Mouse (Mus musculus): ENCODE data around the gene Nfia. TPM values are rescaled to one million over a fixed set of nuclear protein-coding genes. Genes with fewer than 3 reads are reported as not detected.

Nfia gene
- polyA plus RNA-seq, 1 experiment from 2014 or later: 56.7 TPM

DNA sequence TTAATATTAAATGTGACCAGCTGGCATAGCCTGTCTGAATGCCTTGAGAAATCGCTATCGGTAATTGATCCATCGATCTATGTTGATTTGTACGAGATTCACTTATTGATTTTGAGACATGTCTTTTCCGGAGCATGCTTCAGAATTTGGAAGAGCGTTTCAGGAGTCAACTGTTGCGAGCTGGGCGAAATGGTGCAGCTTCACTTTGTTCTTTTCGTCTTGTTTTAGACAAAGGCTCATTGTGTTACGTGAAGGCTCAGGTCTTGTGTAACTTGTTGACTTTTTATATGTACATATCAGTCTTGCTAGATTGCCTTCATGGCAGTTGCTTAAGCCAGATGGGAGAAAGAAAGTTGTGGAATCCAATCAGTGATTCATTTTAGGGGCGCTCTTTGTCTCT is 11.7 kb downstream of the Nfia start:
- Histone ChIP-seq H3K9ac (replicated peaks) (no peak overlapping the region), H3K27ac (no peak overlapping the region), H3K9me3 (no peaks in the 10 kb centered on the region), H3K4me2 (no peak overlapping the region), H3K4me1 (replicated peaks) (peaks cover 36% of the 10 kb centered on the region), H3K4me3 (replicated peaks) (no peak overlapping the region), H3K27me3 (no peaks in the 10 kb centered on the region), H3K36me3 (peaks cover 55% of the 10 kb centered on the region)
- WGBS: 92% methylated on average over 11 of the region's 11 CpGs
- ATAC-seq (ENCODE audit: insufficient number of reproducible peaks, insufficient read depth, low FRiP score, low TSS enrichment, low read depth): no peak

DNA sequence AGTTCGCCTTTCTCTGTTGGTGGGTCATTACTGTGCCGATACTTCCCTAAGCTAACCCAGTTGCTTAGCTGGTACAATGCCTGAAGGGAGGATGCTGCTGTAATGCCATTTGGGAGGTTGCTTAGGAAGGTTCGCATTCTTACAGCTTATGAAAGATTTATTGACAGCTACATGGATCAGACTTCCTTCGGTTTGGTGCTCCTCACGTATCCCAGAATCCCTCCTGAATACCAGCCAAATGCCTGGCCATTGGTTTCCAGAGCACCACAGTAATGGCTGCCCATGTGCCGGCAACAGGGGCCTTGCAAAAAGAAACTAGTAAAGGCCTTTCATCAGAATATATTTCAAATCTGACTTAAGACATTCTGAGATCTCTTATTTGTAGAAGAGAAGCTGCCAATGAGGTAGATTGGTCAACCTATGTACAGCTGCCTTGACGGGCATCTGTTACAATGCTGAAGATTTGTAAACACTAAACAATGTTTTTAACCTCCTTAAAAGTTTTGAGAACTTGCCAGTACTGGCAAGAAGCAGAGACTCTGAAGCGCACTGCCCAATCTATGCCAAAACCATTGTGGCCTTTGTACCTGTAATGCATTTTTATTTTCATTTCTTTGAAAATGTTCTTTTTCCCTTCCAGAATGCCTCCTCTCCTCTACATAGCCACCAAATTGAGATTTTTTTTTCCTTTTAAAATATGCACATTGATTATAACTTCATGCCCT is 13.2 kb downstream of the Nfia start:
- Histone ChIP-seq H3K36me3 (peaks cover 64% of the 10 kb centered on the region), H3K4me3 (replicated peaks) (no peak overlapping the region), H3K9me3 (no peaks in the 10 kb centered on the region), H3K9ac (replicated peaks) (no peak overlapping the region), H3K27ac (no peak overlapping the region), H3K4me2 (no peak overlapping the region), H3K27me3 (no peaks in the 10 kb centered on the region), H3K4me1 (replicated peaks) (peaks cover 25% of the 10 kb centered on the region)
- ATAC-seq (ENCODE audit: insufficient number of reproducible peaks, insufficient read depth, low FRiP score, low TSS enrichment, low read depth): no peak
- 80% methylated on average over 8 of the region's 8 CpGs for WGBS

DNA sequence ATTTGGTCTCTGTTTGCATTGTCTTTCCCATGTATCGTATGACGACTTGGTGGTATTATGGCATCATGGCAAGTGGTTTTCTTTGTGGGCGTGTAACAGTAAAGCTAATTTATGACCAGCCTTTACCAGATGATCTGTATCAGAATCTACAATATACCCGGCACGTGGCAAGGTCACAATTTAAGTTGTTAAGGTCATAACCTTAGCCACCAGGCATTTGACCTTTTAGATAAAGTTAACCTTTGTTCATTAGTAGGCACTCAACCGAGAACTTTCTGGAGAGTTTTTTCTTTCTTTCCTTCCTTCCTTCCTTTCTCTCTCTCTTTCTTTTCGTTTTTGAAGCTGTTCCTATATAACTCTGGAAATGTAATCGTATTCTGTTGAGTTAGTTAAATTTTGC is 14.0 kb downstream of the Nfia start:
- Histone ChIP-seq H3K4me3 (replicated peaks) (no peak overlapping the region), H3K4me2 (no peak overlapping the region), H3K4me1 (replicated peaks) (peaks cover 21% of the 10 kb centered on the region), H3K27ac (no peak overlapping the region), H3K9me3 (no peaks in the 10 kb centered on the region), H3K27me3 (no peaks in the 10 kb centered on the region), H3K36me3 (peaks cover 68% of the 10 kb centered on the region), H3K9ac (replicated peaks) (no peak overlapping the region)
- no peak for ATAC-seq (ENCODE audit: insufficient number of reproducible peaks, insufficient read depth, low FRiP score, low TSS enrichment, low read depth)
- 44% methylated on average over 8 of the region's 8 CpGs for WGBS

DNA sequence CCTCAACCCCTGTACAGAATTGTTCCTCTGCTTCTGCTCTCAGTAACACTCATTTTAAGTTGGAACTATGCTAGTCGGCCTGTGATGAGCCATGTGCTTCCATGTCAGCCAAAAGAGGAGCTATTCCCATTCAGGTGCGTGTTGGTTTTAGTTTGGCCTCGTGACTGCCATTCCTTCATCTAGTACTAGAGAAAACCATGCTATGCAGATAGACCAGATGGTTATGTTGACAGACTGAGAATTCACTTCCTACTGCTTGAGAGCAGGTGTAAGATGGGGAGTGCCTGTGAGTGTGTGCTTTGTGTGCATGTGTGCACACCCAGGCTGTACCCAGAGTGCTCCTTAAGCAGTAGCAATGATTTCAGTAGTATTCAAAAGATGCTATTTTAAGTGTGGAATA is 15.0 kb downstream of the Nfia start:
- Histone ChIP-seq H3K4me1 (replicated peaks) (peaks cover 21% of the 10 kb centered on the region), H3K4me3 (replicated peaks) (no peak overlapping the region), H3K9ac (replicated peaks) (no peak overlapping the region), H3K4me2 (no peak overlapping the region), H3K27ac (no peak overlapping the region), H3K9me3 (no peaks in the 10 kb centered on the region), H3K36me3 (peaks cover 68% of the 10 kb centered on the region), H3K27me3 (no peaks in the 10 kb centered on the region)
- no peak for ATAC-seq (ENCODE audit: insufficient number of reproducible peaks, insufficient read depth, low FRiP score, low TSS enrichment, low read depth)
- WGBS: 79% methylated on average over 3 of the region's 3 CpGs

DNA sequence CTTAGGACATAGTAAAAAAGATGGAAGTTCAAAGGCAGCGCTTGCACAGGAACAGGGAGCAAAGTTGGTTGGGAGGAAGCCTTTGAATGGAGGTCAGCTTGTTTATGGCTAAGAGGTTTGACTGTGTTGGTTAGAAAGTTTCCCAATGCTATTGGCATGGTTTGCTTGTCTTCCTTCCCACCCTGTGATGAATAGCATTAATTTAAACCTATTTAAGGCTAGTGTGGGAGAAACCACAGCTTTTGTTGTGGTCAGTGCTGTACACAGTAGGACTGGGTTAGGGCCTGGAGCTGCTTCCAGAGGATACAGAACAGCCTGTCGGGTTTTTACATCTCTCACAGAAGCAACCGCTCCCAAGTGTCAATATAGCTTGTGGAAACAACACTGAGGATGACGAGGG is 16.0 kb downstream of the Nfia start:
- Histone ChIP-seq H3K27me3 (no peaks in the 10 kb centered on the region), H3K4me1 (replicated peaks) (peaks cover 17% of the 10 kb centered on the region), H3K9me3 (no peaks in the 10 kb centered on the region), H3K36me3 (peaks cover 64% of the 10 kb centered on the region), H3K4me2 (no peak overlapping the region), H3K27ac (no peak overlapping the region), H3K4me3 (replicated peaks) (no peak overlapping the region), H3K9ac (replicated peaks) (no peak overlapping the region)
- 78% methylated on average over 4 of the region's 4 CpGs for whole genome bisulfite sequencing
- ATAC-seq (ENCODE audit: insufficient number of reproducible peaks, insufficient read depth, low FRiP score, low TSS enrichment, low read depth): no peak

DNA sequence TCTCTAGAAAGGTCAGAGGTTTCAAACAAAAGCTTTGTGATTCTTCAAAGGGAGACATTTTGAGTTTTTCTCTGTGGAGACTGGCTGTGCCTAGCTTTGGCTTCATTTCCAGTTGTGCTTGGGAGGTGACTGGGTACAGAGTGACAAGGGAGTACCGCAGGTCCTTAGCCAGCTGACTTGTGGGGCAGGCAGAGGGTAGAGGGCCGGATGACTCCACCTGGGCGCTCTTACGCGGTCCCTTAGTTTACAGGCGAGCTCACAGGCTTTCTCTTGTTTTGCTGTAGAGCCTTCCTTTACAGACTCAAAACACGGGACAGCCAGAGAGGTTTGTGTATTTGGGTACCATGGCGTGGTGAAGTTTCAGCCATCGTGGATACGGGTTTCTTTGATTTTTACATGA is 21.4 kb downstream of the Nfia start:
- WGBS: 86% methylated on average over 10 of the region's 10 CpGs

DNA sequence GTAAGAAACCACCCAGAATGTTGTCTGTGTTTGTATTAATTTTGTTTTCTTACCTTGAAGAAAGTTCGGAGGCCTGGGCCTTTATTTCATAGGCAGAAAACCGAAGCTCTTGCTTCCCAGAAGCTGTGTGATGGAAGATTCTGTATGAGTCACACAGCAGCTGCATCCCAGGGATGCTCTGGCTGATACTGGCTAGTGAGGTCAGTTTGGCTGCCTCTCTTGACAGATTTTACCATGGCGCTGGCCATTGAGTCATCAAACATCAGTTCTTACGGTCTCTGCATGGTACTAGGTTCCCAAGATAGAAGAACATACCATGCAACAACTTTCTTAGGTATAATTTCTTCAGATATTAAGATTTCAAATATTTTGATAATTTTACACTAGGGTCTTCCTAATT is 22.3 kb downstream of the Nfia start:
- peaks cover 37% of the 10 kb centered on the region for H3K36me3 ChIP-seq
- peaks cover 6% of the 10 kb centered on the region for H3K4me1 ChIP-seq (replicated peaks)
- no peaks in the 10 kb centered on the region for H3K9me3 ChIP-seq
- H3K9ac ChIP-seq (replicated peaks): no peak overlapping the region
- no peak overlapping the region for H3K4me3 ChIP-seq (replicated peaks)
- ATAC-seq (ENCODE audit: insufficient number of reproducible peaks, insufficient read depth, low FRiP score, low TSS enrichment, low read depth): no peak
- no peak overlapping the region for H3K4me2 ChIP-seq
- H3K27me3 ChIP-seq: no peaks in the 10 kb centered on the region
- WGBS: 83% methylated on average over 4 of the region's 4 CpGs
- H3K27ac ChIP-seq: no peak overlapping the region

More for the DNA sequence above, 21.4 kb downstream of the Nfia start:
- Histone ChIP-seq H3K4me2 (no peak overlapping the region), H3K9ac (replicated peaks) (no peak overlapping the region), H3K4me3 (replicated peaks) (no peak overlapping the region), H3K9me3 (no peaks in the 10 kb centered on the region), H3K27ac (no peak overlapping the region), H3K27me3 (no peaks in the 10 kb centered on the region), H3K36me3 (peaks cover 37% of the 10 kb centered on the region), H3K4me1 (replicated peaks) (peaks cover 6% of the 10 kb centered on the region)
- no peak for ATAC-seq (ENCODE audit: insufficient number of reproducible peaks, insufficient read depth, low FRiP score, low TSS enrichment, low read depth)

DNA sequence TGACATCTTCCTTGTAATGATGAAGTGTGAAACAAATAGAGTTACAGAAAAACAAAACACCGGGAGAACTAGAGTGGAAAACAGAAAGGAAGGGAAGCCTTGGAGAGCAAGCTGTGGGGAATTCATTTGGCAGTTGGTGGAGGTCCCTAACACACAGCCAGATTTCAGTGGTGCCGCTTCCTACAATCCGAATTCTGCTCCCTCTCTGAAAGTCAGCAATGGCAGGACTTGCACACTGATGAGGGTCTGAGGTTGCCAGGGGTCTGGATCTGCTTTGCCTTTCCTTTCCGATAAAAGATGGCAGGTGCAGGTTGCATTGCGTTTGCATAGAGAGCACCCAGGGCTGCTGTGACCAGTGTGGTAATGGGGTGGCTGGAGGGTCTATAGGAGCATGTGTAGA is 23.4 kb downstream of the Nfia start:
- H3K4me3 ChIP-seq (replicated peaks): no peak overlapping the region
- no peaks in the 10 kb centered on the region for H3K9me3 ChIP-seq
- H3K4me1 ChIP-seq (replicated peaks): peaks cover 6% of the 10 kb centered on the region
- H3K27me3 ChIP-seq: no peaks in the 10 kb centered on the region
- 83% methylated on average over 5 of the region's 5 CpGs for WGBS
- no peak overlapping the region for H3K27ac ChIP-seq
- no peak overlapping the region for H3K9ac ChIP-seq (replicated peaks)
- no peak overlapping the region for H3K4me2 ChIP-seq
- H3K36me3 ChIP-seq: peaks cover 41% of the 10 kb centered on the region
- ATAC-seq (ENCODE audit: insufficient number of reproducible peaks, insufficient read depth, low FRiP score, low TSS enrichment, low read depth): no peak

DNA sequence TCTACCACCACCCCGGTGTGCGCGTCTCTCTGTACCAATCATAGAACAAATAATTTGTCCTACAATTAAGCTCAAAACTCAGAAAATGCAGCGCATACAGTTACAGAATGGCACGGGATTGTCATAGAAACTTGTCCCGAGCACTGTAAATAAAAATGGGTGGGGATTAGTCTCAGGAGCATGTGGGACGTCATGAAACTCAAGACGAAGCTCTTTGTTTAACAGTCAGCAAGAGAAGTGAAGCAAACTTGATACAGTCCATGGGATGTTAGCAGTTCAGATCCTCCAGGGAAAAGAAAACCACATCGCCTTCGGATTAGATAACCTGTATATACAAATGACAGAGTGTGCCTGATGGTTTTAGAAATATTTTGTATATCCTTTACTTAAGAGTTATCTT is 24.0 kb downstream of the Nfia start:
- Histone ChIP-seq H3K4me2 (no peak overlapping the region), H3K9ac (replicated peaks) (no peak overlapping the region), H3K36me3 (peaks cover 44% of the 10 kb centered on the region), H3K27me3 (no peaks in the 10 kb centered on the region), H3K4me1 (replicated peaks) (peaks cover 6% of the 10 kb centered on the region), H3K27ac (no peak overlapping the region), H3K4me3 (replicated peaks) (no peak overlapping the region), H3K9me3 (no peaks in the 10 kb centered on the region)
- no peak for ATAC-seq (ENCODE audit: insufficient number of reproducible peaks, insufficient read depth, low FRiP score, low TSS enrichment, low read depth)
- WGBS: 77% methylated on average over 10 of the region's 10 CpGs

DNA sequence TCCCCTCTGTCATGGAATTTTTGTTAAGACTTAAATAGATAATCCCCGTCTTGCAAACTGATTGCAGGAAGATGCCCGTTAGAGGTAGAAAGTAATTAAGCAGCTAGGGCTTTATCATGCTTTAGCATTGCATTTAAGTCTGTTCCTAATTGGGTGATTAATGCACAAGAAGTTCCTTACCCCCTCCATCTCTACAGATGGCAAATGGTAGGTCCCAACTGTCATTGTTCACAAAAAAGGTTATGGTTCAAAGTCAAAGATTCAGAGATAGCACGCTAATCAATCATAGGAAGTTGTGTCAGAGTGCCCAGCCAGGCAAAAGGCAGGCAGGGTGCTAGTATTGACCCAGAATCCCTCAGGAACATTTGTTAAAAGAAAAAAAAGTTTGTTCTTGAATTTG is 31.3 kb downstream of the Nfia start:
- Histone ChIP-seq H3K9me3 (peaks cover 7% of the 10 kb centered on the region; the same call in 1 of the 2 replicates), H3K4me3 (replicated peaks) (no peak overlapping the region), H3K27ac (no peak overlapping the region), H3K27me3 (no peaks in the 10 kb centered on the region), H3K4me2 (no peak overlapping the region), H3K4me1 (replicated peaks) (0 out of 2 replicates have a peak, but pooled peaks cover 3% of the 10 kb centered on the region), H3K9ac (replicated peaks) (no peak overlapping the region), H3K36me3 (peaks cover 46% of the 10 kb centered on the region)
- no peak for ATAC-seq (ENCODE audit: insufficient number of reproducible peaks, insufficient read depth, low FRiP score, low TSS enrichment, low read depth)
- 77% methylated on average over 3 of the region's 3 CpGs for WGBS

DNA sequence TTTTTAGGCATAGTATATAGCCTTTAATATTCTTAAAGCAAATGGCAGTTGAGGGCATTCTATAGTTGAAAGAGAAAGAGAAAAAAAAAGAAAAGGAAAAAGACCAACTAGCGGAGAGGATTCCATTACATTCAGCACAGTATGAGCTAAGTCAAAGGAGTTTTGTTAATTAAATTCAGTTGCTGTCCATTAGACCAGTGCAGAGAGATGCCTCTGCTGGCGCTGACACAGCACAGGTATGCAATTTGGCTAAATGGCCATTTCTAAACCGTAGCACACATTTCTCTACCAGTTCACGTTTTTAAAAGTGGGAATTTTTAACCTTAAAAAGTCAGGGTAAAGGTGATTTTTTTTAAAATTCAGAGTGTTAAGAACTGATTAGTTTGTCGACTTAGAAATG is 32.1 kb downstream of the Nfia start:
- no peak overlapping the region for H3K4me3 ChIP-seq (replicated peaks)
- H3K4me2 ChIP-seq: no peak overlapping the region
- peaks cover 7% of the 10 kb centered on the region; the same call in 1 of the 2 replicates for H3K4me1 ChIP-seq (replicated peaks)
- WGBS: 63% methylated on average over 5 of the region's 5 CpGs
- peaks cover 7% of the 10 kb centered on the region; the same call in 1 of the 2 replicates for H3K9me3 ChIP-seq
- ATAC-seq (ENCODE audit: insufficient number of reproducible peaks, insufficient read depth, low FRiP score, low TSS enrichment, low read depth): no peak
- no peaks in the 10 kb centered on the region for H3K27me3 ChIP-seq
- no peak overlapping the region for H3K9ac ChIP-seq (replicated peaks)
- peaks cover 50% of the 10 kb centered on the region for H3K36me3 ChIP-seq
- H3K27ac ChIP-seq: no peak overlapping the region

DNA sequence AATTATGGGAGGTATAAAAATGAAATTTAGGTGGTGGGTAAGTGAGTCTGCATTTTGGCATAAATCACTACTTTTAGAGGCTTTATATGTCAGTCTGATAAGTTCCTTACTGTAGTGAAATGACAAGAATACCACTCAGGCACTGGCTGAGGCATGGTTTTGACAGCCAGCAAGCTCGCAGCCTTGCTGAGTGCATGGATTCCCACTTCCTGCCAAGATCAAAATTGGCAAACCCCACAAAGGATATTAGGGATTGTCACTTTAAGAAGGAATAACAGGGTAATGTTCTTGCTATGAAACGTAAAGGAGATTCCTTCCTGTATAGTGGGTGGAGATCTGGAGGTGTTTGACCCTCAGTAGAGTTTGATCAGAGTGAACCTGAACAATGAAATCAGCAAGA is 32.7 kb downstream of the Nfia start:
- H3K9ac ChIP-seq (replicated peaks): no peak overlapping the region
- WGBS: 68% methylated on average over 2 of the region's 2 CpGs
- H3K4me1 ChIP-seq (replicated peaks): peaks cover 11% of the 10 kb centered on the region; the same call in 1 of the 2 replicates
- no peak overlapping the region for H3K4me3 ChIP-seq (replicated peaks)
- H3K36me3 ChIP-seq: peaks cover 48% of the 10 kb centered on the region
- H3K4me2 ChIP-seq: no peak overlapping the region
- peaks cover 7% of the 10 kb centered on the region; the same call in 1 of the 2 replicates for H3K9me3 ChIP-seq
- no peak overlapping the region for H3K27ac ChIP-seq
- ATAC-seq (ENCODE audit: insufficient number of reproducible peaks, insufficient read depth, low FRiP score, low TSS enrichment, low read depth): no peak
- no peaks in the 10 kb centered on the region for H3K27me3 ChIP-seq

Data from limb, embryonic 12.5 days (tissue).